Mouse (Mus musculus) heart, adult 2 months (tissue): ENCODE data around the gene Cmtr1.

Source experiments
- CTCF ChIP-seq: fragments of 200-600 bp; IDR thresholded peaks from 2 replicates; pipeline ENCODE4 v1.8.1; 2022; ENCODE audit warnings: antibody characterized with exemption, mild to moderate bottlenecking, moderate library complexity
- EP300 ChIP-seq: fragments of 200-500 bp; IDR thresholded peaks from 2 replicates; pipeline ENCODE4 v1.6.1; 2011; ENCODE audit warnings: low read depth, low read length, control low read depth; ENCODE audit not compliant: insufficient read depth

DNA sequence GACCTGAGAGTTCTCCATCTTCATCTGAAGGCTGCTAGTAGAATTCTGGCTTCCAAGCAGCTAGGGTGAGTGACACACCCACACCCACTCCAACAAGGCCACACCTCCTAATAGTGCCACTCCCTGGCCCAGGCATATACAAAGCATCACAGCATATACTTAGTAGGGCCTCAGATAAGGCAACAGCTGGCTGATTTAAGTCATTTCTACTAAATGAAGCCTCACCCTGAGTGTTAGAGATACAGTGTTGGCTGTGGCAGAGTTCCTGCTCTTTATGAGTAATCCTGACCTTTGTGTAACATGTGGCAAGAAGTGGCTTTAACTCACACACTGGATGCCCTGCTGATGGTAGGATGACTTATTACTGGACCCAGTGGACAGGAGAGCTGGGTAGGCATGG, 9.5 kb downstream of the Cmtr1 start:
- TF ChIP-seq CTCF (no peak), EP300 (no peak)
